Mouse (Mus musculus) stomach, embryonic 14.5 days (tissue): ENCODE results near the gene 6030468B19Rik. TPM values are rescaled to one million over a fixed set of nuclear protein-coding genes. Genes with fewer than 3 reads are reported as not detected.
"Not testable (repeated sequence)": the region's sequence is repeated elsewhere in the genome, so short reads cannot be mapped to it uniquely, and the experiment has no call there.

Experiments
- ATAC-seq: fragments of 200-750 bp; cut with Nextera tagmentation; 2 replicates; pipeline ENCODE4 v1.8.0; 2017; ENCODE audit warnings: low read depth, moderate TSS enrichment; ENCODE audit not compliant: insufficient number of reproducible peaks, insufficient read depth, low FRiP score
- H3K27ac ChIP-seq: fragments of 300-500 bp; sonication (generic); 2 replicates; pipeline ENCODE4 v1.5.1; 2014; ENCODE audit warnings: mild to moderate bottlenecking, low read length, moderate library complexity, mixed read lengths
- H3K27me3 ChIP-seq: fragments of 300-500 bp; sonication (generic); 2 replicates; pipeline ENCODE4 v1.6.1; 2014; ENCODE audit warnings: low read length, control low read depth, mixed read lengths; ENCODE audit not compliant: control insufficient read depth, insufficient read depth
- H3K36me3 ChIP-seq: fragments of 300-500 bp; sonication (generic); 2 replicates; pipeline ENCODE4 v1.6.1; 2014; ENCODE audit warnings: mild to moderate bottlenecking, control low read depth, low read length, moderate library complexity, mixed read lengths; ENCODE audit not compliant: control insufficient read depth, insufficient read depth
- H3K4me1 ChIP-seq: fragments of 300-500 bp; sonication (generic); 2 replicates; pipeline ENCODE4 v1.6.1; 2014; ENCODE audit warnings: low read length, control low read depth, mixed read lengths; ENCODE audit not compliant: control insufficient read depth, insufficient read depth
- H3K4me2 ChIP-seq: fragments of 300-500 bp; sonication (generic); replicated peaks from 2 replicates; pipeline ENCODE4 v1.6.1; 2014; ENCODE audit warnings: low read depth, low read length, control low read depth
- H3K4me3 ChIP-seq: fragments of 300-500 bp; sonication (generic); 2 replicates; pipeline ENCODE4 v1.5.1; 2014; ENCODE audit warnings: low read depth, low read length, control low read depth
- H3K9ac ChIP-seq: fragments of 300-500 bp; sonication (generic); replicated peaks from 2 replicates; pipeline ENCODE4 v1.6.1; 2014; ENCODE audit warnings: low read depth, mild to moderate bottlenecking, control low read depth, low read length, moderate library complexity, mixed read lengths
- H3K9me3 ChIP-seq: fragments of 300-500 bp; sonication (generic); 2 replicates; pipeline ENCODE4 v1.6.1; 2016; ENCODE audit warnings: low read depth, low read length, control low read depth; ENCODE audit not compliant: control insufficient read depth
- WGBS: fragments of 180-500 bp; shearing (Covaris S2); extraction: QIAGEN DNeasy Blood & Tissue Kit; methylation state at CpG from one replicate; pipeline ENCODE4 v1.1.7; 2014; 5-methylcytosine and 5-hydroxymethylcytosine counted together
- polyA plus RNA-seq: library from polyadenylated mRNA; unstranded; fragments of >200 nt; fragmentation: Nextera tagmentation; extraction: Ambion mirVana; gene quantifications from 2 replicates; pipeline ENCODE4 v1.2.1, GENCODE M21; 2014

Gene 6030468B19Rik
- polyA plus RNA-seq, 1 experiment from 2014 or later = 0.23 TPM

DNA sequence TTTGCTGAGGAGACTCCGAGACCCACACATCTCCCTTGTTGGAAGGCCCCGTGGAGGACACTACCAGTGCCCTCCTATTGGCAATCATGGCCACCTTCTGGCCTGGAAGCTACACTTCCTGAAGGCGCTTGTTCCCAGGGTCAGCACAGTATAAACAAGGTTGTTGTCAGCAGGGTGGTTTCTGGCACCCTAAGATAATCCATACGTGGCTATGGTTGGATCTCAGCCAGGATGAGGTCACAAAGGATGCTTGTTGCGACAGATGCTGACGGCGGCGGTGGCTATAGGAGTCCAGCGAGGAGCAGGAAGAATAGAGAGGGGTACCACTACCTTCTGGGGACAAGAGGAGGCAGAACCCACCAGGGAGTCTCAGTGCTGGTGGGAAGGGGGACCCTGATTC lies 32.9 kb downstream of the 6030468B19Rik start:
- Histone ChIP-seq H3K9ac (no peak overlapping the region), H3K27me3 (no peaks in the 10 kb centered on the region), H3K4me2 (no peak overlapping the region), H3K4me3 (no peak overlapping the region), H3K27ac (no peak overlapping the region), H3K4me1 (peaks cover 35% of the 10 kb centered on the region), H3K36me3 (no peaks in the 10 kb centered on the region), H3K9me3 (no peaks in the 10 kb centered on the region)
- WGBS = 69% methylated on average over 9 of the region's 9 CpGs
- ATAC-seq = no peak

GRCm38 (mm10) chr11:117832086-117832969 lies 34.9 kb downstream of the 6030468B19Rik start:
- 20% methylated on average over 28 of the region's 28 CpGs for WGBS
- Histone ChIP-seq H3K9ac (no peak overlapping the region), H3K27ac (no peak overlapping the region)

DNA sequence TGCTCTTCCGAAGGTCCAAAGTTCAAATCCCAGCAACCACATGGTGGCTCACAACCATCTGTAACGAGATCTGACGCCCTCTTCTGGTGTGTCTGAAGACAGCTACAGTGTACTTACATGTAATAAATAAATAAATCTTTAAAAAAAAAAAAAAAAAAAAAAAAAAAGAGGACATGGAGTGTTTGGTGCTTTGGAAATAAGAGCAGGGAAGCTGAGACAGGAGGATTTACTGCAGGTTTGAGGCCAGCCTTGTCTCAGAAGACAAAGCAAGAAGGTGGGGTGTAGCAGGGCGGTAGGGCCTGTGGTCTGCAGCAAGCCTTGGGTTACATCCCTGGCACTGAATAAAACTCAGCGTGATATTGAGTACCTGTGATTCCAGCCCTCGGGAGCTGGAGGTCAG lies 36.0 kb downstream of the 6030468B19Rik start:
- H3K4me2 ChIP-seq = not testable (repeated sequence)

More at GRCm38 (mm10) chr11:117832086-117832969, 34.9 kb downstream of the 6030468B19Rik start:
- ATAC-seq = peak; percentile 35; the same call in 1 of the 2 replicates
- Histone ChIP-seq H3K36me3 (no peaks in the 10 kb centered on the region), H3K4me2 (peak overlapping the region; percentile 35), H3K27me3 (no peaks in the 10 kb centered on the region), H3K9me3 (no peaks in the 10 kb centered on the region), H3K4me1 (peaks cover 21% of the 10 kb centered on the region), H3K4me3 (peak overlapping the region; percentile 14)

GRCm38 (mm10) chr11:117834086-117834485 lies 36.6 kb downstream of the 6030468B19Rik start:
- no peak for ATAC-seq
- H3K27me3 ChIP-seq = no peaks in the 10 kb centered on the region
- no peak overlapping the region for H3K27ac ChIP-seq
- H3K4me1 ChIP-seq = peaks cover 5% of the 10 kb centered on the region; the same call in 1 of the 2 replicates
- H3K36me3 ChIP-seq = no peaks in the 10 kb centered on the region
- no peak overlapping the region for H3K9ac ChIP-seq
- 84% methylated on average over 8 of the region's 8 CpGs for WGBS
- no peak overlapping the region for H3K4me3 ChIP-seq
- H3K9me3 ChIP-seq = no peaks in the 10 kb centered on the region
- no peak overlapping the region for H3K4me2 ChIP-seq

More for the DNA sequence above, 36.0 kb downstream of the 6030468B19Rik start:
- 93% methylated on average over 4 of the region's 6 CpGs for WGBS
- ATAC-seq, H3K27ac ChIP-seq, H3K9me3 ChIP-seq, H3K4me3 ChIP-seq, H3K9ac ChIP-seq, H3K36me3 ChIP-seq, H3K27me3 ChIP-seq: not testable (repeated sequence)
- H3K4me1 ChIP-seq = peaks cover 11% of the 10 kb centered on the region

- 29% methylated on average over 13 of the region's 13 CpGs for WGBS
- H3K27me3 ChIP-seq = no peaks in the 10 kb centered on the region
- H3K9me3 ChIP-seq = no peaks in the 10 kb centered on the region
- H3K9ac ChIP-seq = no peak overlapping the region
- H3K36me3 ChIP-seq = no peaks in the 10 kb centered on the region
- peak overlapping the region; percentile 29; the same call in 1 of the 2 replicates for H3K4me2 ChIP-seq
- no peak overlapping the region for H3K27ac ChIP-seq
- ATAC-seq = no peak
- no peaks in the 10 kb centered on the region for H3K4me1 ChIP-seq
- no peak overlapping the region for H3K4me3 ChIP-seq
Measured at GRCm38 (mm10) chr11:117836306-117836705, 38.8 kb downstream of the 6030468B19Rik start.

DNA sequence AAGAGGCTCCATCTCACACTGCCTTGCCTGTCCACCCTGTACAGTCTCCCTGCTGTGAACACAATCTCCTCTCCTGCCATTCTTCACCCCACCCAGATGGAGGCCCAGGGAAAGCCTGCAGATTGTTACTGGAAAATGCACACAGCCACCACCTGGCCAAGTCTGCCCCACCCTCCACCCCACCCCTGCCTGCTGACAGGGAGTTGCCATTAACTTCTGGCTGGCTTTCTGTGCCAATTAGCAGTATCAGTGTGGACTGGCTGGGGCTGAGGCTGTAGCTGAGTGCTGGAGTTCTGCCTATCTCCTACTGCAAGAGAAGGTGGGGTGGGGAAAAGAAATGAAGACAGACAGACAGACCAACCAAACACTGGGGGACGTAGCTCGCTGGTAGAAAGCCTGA lies 41.1 kb downstream of the 6030468B19Rik start:
- 65% methylated on average over 2 of the region's 2 CpGs for WGBS
- Histone ChIP-seq H3K9me3 (no peaks in the 10 kb centered on the region), H3K27me3 (no peaks in the 10 kb centered on the region), H3K4me3 (no peak overlapping the region), H3K36me3 (no peaks in the 10 kb centered on the region), H3K9ac (no peak overlapping the region), H3K27ac (peak overlapping the region; percentile 29; the same call in 1 of the 2 replicates), H3K4me1 (no peaks in the 10 kb centered on the region), H3K4me2 (no peak overlapping the region)
- ATAC-seq = peak; percentile 81

GRCm38 (mm10) chr11:117839021-117839420 lies 41.6 kb downstream of the 6030468B19Rik start:
- Histone ChIP-seq H3K4me1 (no peaks in the 10 kb centered on the region), H3K27ac (peak overlapping the region; percentile 29; the same call in 1 of the 2 replicates)

DNA sequence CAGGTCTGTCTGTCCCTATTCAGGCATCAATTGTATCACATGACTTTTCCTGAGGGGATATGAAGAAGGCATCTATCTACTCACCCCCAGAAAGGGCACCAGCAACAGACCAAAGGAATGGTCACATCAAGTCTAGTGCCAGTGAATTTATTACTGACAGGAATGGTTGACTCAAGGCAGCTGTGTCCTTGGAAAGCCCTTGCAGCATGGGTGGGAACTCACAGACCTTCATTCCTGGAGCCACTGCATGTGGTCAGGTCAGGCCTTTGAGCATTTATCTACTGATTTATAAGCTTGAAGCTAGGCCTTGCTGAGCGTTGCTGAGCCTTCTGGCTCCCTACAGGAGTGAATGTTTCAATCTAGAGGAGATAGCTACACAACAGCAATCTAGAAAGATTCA lies 43.5 kb downstream of the 6030468B19Rik start:
- H3K9ac ChIP-seq = no peak overlapping the region
- no peaks in the 10 kb centered on the region for H3K9me3 ChIP-seq
- no peaks in the 10 kb centered on the region for H3K36me3 ChIP-seq
- no peak for ATAC-seq
- H3K4me1 ChIP-seq = no peaks in the 10 kb centered on the region
- no peak overlapping the region for H3K4me3 ChIP-seq
- no peak overlapping the region for H3K27ac ChIP-seq
- H3K4me2 ChIP-seq = no peak overlapping the region
- H3K27me3 ChIP-seq = no peaks in the 10 kb centered on the region
- WGBS = 24% methylated on average over 1 of the region's 1 CpGs

More at GRCm38 (mm10) chr11:117839021-117839420, 41.6 kb downstream of the 6030468B19Rik start:
- no peak overlapping the region for H3K4me2 ChIP-seq
- no peak overlapping the region for H3K9ac ChIP-seq
- no peak overlapping the region for H3K4me3 ChIP-seq
- no peaks in the 10 kb centered on the region for H3K9me3 ChIP-seq
- H3K36me3 ChIP-seq = no peaks in the 10 kb centered on the region
- no peak for ATAC-seq
- no peaks in the 10 kb centered on the region for H3K27me3 ChIP-seq
- 86% methylated on average over 1 of the region's 1 CpGs for WGBS
